Mouse (Mus musculus) layer of hippocampus, adult 9-10 months (tissue): Measurements from ENCODE around the gene Pcnx.

ENCODE experiments used
- DNase-seq: peaks from one replicate; pipeline ENCODE4 v3.0.0; 2022; ENCODE audit warnings: low spot score

Gene Pcnx

GRCm38 (mm10) chr12:81905865-81906264 is 46.0 kb downstream of the Pcnx start:
- DNase-seq = no peak

- DNase-seq = no peak
Measured at GRCm38 (mm10) chr12:81907741-81908357, 48.0 kb downstream of the Pcnx start.

GRCm38 (mm10) chr12:81910439-81910838 is 50.6 kb downstream of the Pcnx start:
- no peak for DNase-seq

DNA sequence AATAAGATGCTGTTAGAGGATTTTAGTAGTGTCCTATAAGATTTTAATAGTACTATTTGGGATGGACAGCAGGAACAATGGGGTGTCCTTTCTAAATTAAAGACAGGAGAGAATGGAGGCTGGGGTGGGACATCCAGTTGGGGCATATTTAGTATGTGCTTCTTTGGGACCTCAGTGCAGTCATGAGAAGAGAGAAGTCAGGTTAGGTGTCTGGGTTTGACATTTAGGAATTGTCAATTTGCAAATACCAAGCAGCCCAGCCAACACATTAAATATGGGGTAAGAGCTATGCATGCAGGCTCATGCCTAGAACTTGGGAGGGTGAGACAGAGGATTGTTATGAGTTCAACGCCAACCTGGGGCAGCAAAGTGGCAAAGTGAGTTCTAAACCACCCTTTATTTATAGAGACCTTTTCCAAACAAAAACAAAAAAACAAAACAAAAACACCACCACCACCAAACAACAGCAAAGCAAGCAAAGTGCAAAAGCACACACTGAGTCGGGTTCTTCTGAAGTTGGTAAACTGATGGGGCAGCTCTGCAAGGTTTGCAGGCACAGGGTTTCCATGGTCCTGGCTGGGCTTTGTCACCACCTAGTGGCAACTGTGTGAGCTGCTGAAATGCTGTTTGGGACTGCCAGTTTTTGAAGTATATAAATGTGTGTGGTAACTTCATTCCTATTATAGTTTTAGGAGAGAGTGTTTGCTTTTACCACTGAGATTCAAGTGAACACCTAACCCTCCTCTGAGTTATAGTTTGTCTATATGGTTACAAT is 55.5 kb downstream of the Pcnx start:
- peak; percentile 63 for DNase-seq

GRCm38 (mm10) chr12:81918346-81918745 is 58.5 kb downstream of the Pcnx start:
- DNase-seq = no peak

DNA sequence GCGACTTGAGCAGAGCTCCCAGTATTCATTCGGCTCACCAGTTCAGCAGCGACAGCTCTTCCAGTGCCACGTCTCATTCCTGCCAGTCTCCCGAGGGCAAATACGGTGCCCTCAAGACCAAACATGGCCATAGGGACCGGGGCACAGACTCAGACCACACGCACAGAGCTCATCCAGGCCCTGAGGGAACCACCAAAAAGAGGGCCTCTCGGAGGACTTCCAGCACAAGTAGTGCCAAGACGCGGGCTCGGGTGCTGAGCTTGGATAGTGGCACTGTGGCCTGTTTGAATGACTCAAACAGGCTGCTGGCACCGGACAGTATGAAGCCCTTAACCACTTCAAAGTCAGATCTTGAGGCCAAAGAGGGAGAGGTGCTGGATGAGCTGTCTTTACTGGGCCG is 59.1 kb downstream of the Pcnx start:
- DNase-seq = no peak

GRCm38 (mm10) chr12:81920027-81920426 is 60.2 kb downstream of the Pcnx start:
- DNase-seq = no peak

DNA sequence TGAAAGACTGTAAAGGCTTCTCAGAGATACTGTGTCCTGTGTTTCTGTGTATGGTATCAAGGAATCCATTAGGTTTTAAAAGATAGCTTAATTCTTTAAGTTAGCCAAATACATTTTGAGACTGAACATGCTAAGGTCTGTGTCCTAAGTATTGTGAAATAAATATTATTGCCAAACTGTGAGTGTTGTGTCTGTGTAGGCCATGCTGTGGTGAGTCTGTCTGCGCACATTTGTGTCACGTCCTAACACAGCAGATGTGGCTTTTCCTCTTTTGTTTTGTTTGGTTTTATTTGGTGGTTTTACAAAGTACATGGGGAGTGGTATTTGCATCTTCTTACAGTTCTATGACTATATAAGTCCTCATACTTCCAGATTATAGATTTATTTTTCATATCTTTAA is 60.8 kb downstream of the Pcnx start:
- DNase-seq = no peak

GRCm38 (mm10) chr12:81921785-81922184 is 62.0 kb downstream of the Pcnx start:
- DNase-seq = no peak

DNA sequence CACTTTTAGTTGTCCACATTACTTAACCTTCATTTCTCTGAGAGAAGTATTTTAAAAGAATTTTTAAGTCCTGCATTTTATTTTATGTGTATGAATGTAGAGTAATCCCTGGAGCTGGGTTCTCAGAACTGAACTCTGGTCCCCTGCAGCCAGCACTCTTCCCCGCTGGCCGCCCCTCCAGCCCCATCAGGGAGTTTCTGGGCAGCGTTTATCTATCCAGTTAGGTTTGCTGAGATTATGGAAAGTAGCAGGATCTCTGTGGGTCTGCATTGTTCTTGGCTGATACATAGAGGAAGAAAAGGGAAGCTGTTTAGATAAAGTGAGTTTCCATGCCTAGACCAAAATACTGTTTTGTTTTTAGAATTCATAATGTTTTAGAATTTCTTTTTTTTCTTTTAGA is 63.0 kb downstream of the Pcnx start:
- DNase-seq = no peak

GRCm38 (mm10) chr12:81927163-81927562 is 67.3 kb downstream of the Pcnx start:
- DNase-seq = no peak

GRCm38 (mm10) chr12:81927643-81928381 is 68.0 kb downstream of the Pcnx start:
- DNase-seq = no peak

- no peak for DNase-seq
Measured at GRCm38 (mm10) chr12:81928382-81928770, 68.6 kb downstream of the Pcnx start.

GRCm38 (mm10) chr12:81932015-81932414 is 72.2 kb downstream of the Pcnx start:
- no peak for DNase-seq

GRCm38 (mm10) chr12:81933430-81933829 is 73.6 kb downstream of the Pcnx start:
- no peak for DNase-seq

GRCm38 (mm10) chr12:81934510-81934909 is 74.7 kb downstream of the Pcnx start:
- no peak for DNase-seq

- no peak for DNase-seq
Measured at GRCm38 (mm10) chr12:81936066-81936465, 76.2 kb downstream of the Pcnx start.

GRCm38 (mm10) chr12:81941191-81941590 is 81.4 kb downstream of the Pcnx start:
- DNase-seq = no peak

GRCm38 (mm10) chr12:81943331-81944062 is 83.7 kb downstream of the Pcnx start:
- DNase-seq = no peak

DNA sequence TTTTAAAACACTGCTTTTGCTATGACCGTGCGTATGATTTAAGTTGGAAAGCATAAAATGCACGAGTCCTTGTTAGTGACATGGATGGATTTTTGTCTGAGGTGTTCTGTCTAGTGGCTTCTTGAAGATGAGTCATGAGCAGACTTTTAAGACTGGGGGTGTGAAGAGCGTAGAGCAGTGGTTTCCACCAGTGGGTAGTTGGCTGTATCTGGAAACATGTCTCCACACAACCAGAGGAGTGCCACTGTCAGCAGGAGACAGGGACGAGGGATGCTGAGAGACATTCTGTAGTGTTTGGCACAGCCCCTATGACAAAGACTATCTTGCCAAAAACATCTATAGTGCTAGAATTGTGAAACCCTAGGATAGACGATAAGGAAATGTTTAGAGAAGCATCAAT is 89.2 kb downstream of the Pcnx start:
- DNase-seq = no peak

DNA sequence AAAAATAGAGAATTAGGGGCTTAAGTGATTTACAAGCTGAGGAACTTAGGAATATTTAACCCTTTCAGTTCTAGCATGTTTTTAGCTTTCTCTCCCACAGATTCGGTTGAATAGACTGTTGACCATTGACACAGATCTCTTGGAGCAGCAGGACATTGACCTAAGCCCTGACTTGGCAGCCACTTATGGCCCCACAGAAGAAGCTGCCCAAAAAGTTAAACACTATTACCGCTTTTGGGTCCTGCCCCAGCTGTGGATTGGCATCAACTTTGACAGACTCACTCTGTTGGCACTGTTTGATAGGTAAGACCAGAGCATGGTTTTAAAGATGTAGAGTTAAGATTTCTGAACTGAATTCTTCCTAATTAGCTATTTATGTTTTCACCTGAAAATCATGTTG is 90.2 kb downstream of the Pcnx start:
- DNase-seq = no peak

DNA sequence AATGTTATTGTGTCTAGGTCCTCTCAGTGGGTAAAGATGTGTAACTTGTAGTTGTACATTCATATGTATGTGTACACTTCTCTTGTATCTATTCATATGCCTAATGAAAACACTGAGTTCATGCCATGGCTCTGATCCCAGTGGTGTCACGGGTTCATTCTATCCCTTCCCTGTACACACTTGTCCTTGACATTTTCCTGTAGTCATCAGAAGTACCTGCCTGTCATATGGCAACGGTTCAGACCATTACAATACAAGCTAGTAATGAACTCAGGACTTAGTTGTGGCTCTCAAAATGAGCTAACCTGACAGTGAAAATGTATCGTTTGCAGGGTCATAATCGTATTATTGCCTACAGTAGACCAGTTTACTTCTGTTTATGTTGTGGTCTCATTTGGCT is 98.5 kb downstream of the Pcnx start:
- no peak for DNase-seq
